Mouse (Mus musculus): ENCODE measurements around the gene Cdk19. TPM values are rescaled to one million over a fixed set of nuclear protein-coding genes. Genes with fewer than 3 reads are reported as not detected.

Gene Cdk19
- total RNA-seq, 2 experiments from 2014 or later, result 52.2 to 63.3 TPM

DNA sequence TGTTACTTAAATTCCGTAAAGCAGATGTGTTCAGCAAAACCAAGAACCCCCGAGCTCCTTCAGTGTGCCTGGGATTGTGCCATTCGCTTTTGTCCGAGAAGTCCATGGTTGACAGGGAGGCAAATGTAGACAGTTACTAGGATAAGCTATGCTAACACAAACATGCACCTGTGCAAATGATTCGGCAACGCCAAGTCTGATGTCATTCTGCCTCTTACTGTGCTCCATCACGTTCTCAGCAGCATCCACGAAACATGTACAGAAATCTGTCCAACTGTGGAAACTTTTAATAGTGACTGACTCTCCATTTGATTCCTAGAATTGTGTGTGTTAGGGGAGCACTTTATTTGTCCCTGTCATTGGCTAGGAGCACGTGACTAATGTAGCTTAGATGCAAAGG is 93.0 kb downstream of the Cdk19 start:
- DNase-seq, result no peak
- intact Hi-C loops (cut with DNase I), result no loop called here

- DNase-seq, result no peak
- intact Hi-C loops (cut with DNase I), result no loop called here
These were observed 96.0 kb downstream of the Cdk19 start for GRCm38 (mm10) chr10:40435402-40435801.

DNA sequence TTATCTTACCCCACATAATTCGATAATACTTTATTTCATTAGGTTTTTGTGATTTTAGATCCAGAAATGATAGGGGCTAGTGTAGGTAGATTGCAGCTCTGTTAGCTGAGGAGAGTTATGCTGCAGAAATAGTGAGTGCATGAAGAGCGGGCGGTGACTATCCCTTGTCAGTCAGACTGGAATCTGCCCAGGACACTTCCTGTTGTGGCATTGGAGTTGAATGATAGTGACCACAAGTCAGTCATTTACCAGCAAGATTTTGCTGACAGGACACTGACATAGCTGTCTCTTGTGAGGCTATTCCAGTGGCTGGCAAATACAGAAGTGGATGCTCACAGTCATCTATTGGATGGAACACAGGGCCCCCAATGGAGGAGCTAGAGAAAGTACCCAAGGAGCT is 97.8 kb downstream of the Cdk19 start:
- intact Hi-C loops (cut with DNase I), result no loop called here
- no peak for DNase-seq

- intact Hi-C loops (cut with DNase I), result no loop called here
- no peak for DNase-seq
These were observed 101.4 kb downstream of the Cdk19 start for GRCm38 (mm10) chr10:40440740-40441139.

DNA sequence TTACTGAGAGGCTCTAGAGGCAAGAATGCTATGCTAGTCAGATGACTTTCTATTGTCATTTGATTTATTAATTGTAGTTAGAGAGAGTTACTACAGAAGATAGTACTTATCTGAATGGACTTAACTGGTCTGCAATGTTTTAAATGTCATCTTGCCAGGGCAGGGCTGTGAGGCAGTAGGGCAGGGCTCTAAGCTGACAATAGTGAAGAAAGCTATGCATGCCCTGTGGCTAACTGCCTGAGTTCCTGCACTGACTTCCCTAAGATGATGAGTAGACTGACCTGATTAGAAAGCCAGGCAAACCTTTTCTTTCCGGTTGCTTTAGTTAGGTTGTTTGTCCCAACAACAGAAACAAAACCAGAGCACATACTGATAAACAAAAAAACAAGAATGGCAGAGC is 102.7 kb downstream of the Cdk19 start:
- DNase-seq, result no peak
- intact Hi-C loops (cut with DNase I), result no loop called here

DNA sequence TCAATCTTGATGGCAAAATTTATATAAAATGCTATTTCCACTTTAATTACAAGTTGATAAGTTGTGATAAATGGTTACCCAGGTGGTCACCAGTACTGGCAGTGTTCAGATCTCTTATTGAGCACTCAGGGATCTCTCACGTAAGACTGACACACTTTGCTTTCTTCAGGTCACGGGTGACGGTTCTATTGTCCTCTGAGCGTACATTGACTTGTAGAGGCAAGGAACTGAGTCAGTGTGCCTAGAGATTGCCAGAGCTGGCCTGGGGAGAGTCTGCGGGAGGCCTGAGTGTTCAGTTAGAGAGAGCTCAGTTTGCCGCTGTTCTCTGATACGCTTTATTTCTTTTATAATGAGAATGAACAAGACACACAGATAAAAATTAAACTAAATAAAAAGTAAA is 104.0 kb downstream of the Cdk19 start:
- no peak for DNase-seq
- intact Hi-C loops (cut with DNase I), result no loop called here

- DNase-seq, result no peak
- intact Hi-C loops (cut with DNase I), result no loop called here
These were observed 104.5 kb downstream of the Cdk19 start for GRCm38 (mm10) chr10:40443806-40444357.

DNA sequence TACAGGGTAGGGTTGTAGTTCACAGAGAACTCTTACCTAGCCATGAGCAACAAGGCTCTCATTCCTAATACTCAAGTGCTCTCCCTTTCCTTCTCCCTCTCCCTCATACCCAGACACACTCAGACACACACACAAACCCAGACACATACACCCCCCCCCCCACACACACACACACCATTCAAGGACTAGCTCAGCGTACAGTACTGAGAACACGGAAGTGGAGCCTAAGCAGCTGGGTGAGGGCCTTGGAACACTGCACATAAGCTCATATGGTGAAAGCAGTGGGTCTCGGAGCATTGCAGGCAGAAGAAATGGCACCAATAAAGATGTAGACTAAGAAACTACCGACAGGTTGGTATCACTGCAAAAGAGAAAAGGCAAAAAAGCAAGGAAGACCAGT is 105.2 kb downstream of the Cdk19 start:
- intact Hi-C loops (cut with DNase I), result no loop called here
- DNase-seq, result no peak

DNA sequence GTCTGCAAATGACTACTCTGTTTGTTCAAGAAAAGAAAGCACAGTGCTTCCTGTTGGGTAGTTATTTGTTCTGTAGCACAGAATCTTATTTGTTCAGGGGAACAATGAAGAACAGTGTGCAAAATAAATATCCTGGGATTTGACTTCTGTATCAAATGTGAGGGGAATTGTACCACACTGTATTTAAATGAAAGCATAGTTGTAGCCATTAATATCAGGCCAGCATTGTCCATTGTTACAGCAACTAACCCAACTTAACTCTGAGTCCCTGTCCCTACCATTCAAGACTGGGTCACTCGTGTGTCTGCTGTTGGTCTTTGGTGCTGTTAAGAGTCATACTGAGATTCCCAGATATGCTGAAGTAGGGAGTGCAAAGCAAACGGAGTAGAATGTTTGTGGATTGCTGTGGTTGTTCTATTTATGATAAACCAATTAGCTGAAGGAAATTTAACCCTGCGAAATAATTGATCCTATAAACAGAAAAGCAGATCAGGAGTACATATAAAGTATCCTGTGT is 106.8 kb downstream of the Cdk19 start:
- intact Hi-C loops (cut with DNase I), result no loop called here
- DNase-seq, result no peak

DNA sequence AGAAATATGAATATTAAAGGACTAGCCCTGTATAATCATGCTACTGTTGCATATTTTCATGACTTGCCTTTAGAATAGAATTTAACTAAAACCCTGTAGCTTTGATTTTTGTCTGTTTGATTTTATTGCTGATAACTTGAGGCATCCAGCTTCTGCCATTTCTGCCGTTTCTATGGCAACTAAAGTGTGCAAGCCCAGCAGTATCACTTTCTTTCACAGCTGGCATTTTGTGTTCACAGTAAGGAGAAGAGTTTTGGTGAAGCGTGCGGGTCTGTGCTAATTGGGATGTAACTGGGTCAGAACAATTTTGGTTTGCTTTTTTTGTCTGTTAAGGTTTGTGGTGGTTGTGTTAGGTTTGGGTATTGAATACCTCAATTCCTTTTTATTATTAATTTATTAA is 107.3 kb downstream of the Cdk19 start:
- no peak for DNase-seq
- intact Hi-C loops (cut with DNase I), result no loop called here

DNA sequence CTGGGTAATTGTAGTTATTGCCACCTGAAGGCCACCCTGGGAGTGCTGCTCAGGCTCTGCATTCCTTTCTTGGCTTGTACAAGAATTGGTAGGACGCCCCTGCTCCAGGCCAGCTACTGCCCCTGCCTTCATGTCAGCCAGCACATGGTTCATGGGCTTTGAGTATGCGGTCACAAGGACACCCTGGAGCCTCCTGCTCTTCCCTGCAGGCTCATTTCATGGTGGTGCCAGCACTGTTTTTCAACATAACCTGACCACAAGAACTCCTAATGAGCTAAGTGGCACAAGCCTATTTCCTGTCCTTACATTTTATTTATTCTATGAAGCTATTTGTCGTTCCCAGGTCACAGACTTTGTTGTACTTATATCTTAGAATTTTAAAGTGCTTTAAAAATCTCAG is 107.9 kb downstream of the Cdk19 start:
- intact Hi-C loops (cut with DNase I), result no loop called here

GRCm38 (mm10) chr10:40447921-40448320 is 108.6 kb downstream of the Cdk19 start:
- intact Hi-C loops (cut with DNase I), result no loop called here
- no peak for DNase-seq

More for the DNA sequence above, 107.9 kb downstream of the Cdk19 start:
- no peak for DNase-seq

DNA sequence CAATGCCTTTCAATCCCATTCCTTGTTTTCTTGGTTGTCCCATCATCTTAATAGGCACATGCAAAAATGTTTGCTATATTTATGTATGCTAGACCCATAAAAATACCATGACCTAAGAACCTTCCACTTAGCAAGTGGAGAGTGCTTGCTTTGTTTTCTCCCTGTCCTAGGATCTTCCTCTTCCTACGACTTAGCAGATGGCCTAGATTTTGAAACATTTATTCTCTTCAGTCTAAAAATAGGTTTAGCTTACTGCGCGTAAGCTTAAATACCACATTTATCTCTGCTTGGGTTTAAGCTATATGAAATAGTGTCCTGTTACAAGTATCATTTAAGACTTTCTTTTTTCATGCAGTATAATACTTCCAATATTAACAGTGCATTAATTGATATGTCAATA is 109.1 kb downstream of the Cdk19 start:
- no peak for DNase-seq
- intact Hi-C loops (cut with DNase I), result no loop called here

DNA sequence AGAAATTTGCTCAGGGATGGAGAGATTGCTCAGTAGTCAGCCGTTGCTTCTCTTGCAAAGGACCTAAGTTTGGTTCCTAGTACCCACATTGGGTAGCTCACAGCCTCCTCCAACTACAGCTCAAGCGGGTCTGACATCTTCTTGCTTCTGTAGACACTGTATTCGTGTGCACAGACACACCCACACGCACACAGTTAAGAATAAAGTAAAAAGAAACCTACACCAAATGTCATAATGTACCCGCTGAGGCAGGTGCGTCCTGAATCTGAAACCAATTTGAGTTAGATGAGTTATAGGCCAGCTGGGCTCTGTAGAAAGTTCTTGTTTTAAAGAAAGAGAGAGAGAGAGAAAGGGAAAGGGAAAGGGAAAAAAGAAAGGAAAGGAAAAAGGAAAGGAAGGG is 110.2 kb downstream of the Cdk19 start:
- DNase-seq, result no peak
- intact Hi-C loops (cut with DNase I), result no loop called here

DNA sequence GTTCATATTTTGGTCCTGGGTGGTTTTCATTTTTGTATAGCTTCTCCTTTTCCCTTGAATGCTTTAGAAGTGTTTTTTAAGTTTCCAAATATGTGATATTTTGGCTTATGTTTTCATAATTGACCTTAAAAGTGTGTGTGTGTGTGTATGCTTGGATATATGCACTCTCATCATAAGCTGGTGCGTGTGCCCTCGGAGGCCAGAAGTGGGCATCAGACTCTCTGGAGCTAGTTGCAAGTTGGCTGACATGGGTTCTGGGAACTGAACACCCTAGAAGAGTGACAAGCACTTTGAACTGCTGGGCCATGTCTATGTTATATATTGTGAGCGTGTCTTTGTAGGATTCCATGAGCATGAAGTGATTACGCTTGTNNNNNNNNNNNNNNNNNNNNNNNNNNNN is 110.8 kb downstream of the Cdk19 start:
- intact Hi-C loops (cut with DNase I), result no loop called here
- no peak for DNase-seq

GRCm38 (mm10) chr10:40457116-40457515 is 117.8 kb downstream of the Cdk19 start:
- intact Hi-C loops (cut with DNase I), result no loop called here
- no peak for DNase-seq

- DNase-seq, result no peak
These were observed 119.8 kb downstream of the Cdk19 start for GRCm38 (mm10) chr10:40459141-40459540.

DNA sequence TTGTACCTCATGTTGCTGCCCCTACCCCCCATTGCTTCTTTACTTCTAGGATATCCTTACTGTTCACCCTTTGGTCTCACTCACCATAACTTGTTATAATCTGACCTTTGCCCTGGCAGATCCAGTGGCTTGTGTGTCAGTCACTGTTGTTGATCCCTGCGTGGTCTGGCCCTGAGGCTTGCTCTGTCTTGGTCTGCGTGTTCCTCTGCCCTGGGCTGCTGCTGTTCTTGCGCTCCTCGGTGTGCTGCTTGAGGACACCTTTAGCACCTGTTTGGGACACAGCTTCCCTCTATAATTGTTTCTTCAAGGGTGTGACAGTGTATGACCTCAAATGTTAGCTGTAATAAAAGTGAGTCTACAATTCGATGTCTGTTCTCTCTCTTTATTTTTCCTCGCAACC is 122.0 kb downstream of the Cdk19 start:
- DNase-seq, result no peak
- intact Hi-C loops (cut with DNase I), result no loop called here

More at GRCm38 (mm10) chr10:40459141-40459540, 119.8 kb downstream of the Cdk19 start:
- intact Hi-C loops (cut with DNase I), result no loop called here

GRCm38 (mm10) chr10:40462257-40462656 is 122.9 kb downstream of the Cdk19 start:
- intact Hi-C loops (cut with DNase I), result no loop called here
- no peak for DNase-seq

DNA sequence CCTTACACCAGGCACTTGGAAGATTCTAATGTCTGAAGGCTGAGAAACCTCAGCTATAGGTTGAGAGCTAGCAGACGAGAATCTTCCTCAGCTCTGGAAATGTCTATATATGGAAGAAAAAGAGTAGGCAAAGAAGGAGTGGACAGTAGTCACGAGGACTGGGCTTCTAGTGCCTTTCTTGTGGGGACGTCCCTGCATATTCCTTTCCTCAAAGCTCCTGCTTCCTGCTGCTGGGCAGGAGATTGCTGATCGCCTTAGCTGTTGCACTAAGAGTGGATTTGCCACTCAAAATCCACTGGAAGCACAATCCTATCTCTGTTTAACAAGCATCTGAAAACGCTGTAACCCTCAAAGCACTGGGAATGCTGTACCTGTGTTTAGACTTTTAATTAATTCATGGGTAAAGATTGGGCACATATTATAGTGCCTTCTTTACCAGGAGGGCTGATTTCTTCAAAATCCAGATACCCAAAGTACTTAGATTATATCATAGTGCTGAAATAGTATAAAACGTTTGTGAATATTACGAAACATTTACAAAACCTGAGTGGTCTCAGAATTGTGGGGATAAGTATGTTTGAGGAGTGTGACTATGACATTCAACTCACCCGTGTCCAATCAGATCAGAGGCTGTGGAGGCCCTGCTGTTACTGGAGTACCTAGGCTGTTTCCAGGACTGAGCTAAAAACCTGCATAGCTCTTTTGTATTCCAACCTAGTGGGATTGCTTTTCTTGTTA is 128.0 kb downstream of the Cdk19 start:
- intact Hi-C loops (cut with DNase I), result no loop called here
- no peak for DNase-seq

GRCm38 (mm10) chr10:40467912-40468254 is 128.5 kb downstream of the Cdk19 start:
- intact Hi-C loops (cut with DNase I), result no loop called here

DNA sequence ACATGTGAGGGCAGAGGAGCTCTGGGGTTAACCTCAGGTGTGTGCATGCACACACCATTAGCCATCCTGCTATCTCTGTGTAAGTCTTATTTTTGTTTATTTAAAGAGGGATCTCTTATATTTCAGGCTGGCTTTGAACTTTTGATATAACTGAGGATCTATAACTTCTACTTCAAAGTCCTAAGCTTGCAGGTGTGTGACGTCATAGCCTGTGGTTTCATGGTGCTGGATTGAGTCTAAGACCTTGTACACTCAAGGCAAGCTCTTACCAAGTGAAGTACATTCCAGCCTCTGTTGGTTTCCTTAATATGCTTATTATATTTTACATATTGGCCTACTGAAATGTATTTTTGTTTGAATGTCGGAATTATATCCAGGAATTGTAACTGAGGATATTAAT is 129.8 kb downstream of the Cdk19 start:
- no peak for DNase-seq
- intact Hi-C loops (cut with DNase I), result no loop called here

More at GRCm38 (mm10) chr10:40467912-40468254, 128.5 kb downstream of the Cdk19 start:
- no peak for DNase-seq
